Mouse (Mus musculus) thymus, postnatal 4 days (tissue): ENCODE measurements around the gene Cmtm3.

Experiments used
- DNase-seq: peaks from one replicate; pipeline ENCODE4 v3.0.0; 2021

Cmtm3 gene

DNA sequence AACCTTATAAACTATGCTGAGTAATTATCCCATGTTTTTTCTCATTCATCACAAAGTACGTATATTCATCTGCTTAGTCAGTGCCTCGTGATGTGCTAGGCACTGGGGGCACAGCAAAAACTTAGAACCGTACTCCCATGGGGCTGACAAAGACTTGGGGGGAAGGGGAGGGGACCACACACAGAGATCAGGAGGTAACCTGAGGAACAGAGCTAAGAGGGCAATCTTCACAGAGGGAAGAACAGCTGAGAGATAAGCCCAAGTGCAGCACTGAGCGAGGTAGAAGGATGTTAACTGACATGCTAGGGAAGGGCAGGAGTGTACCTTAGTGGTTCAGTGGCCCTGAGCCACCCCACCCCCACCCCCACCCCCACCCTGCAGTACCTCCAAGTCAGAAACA, 47.5 kb downstream of the Cmtm3 start:
- DNase-seq, result no peak

DNA sequence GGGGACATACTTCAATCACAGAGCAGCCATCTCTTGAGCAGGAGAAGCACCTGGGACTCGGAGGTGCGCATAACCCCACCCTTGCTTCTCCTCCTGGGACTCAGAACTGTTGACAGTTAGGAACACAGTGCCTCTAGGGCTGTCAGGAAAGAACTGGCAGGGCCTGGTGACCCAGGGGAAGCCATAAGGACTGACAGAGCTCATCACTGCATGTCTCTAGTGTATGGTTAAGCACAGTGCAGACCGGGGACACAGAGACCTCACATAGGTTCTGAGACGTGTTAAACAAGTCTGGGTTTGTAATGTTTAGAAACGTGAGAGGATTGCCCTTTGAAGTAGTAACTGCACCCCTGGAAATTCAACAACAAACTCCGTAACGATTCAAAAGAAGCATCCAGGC, 48.3 kb downstream of the Cmtm3 start:
- no peak for DNase-seq

DNA sequence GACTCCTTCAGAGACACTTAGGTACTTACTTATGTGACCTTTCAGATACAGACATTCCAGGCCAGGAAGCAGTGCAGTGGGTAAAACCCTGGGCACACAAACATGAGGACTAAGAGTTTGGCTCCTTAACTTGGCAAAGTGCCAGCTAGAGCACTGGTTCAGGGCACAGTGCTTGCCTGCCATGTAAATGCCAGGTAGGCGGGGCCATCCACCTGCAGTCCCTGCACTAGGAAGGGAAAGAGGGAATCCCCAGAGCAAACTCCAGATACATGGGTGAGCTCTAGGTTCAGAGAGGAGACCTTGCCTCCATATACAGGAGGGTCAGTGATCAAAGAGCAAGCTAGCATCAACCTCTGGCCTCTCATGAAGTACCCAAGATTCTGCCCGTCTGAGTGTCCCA, 48.8 kb downstream of the Cmtm3 start:
- DNase-seq, result no peak

DNA sequence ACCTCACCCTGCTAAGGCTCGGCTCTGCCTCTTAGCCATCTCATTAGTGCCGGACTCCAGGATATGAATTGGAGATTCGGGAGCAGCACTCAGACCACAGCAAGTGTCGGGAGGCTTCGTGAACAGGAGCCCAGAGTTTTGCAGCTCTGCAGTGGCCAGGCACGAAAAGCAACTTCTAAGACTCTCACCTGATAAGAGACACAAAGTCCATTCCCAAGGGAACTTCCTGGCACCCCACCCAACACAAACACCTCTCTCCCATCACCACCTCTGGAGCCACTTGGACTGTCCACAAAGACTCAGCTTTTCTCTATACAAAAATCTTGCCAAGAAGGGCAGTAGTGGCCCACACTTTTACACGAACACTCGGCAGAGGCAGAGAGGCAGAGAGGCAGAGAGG, 51.0 kb downstream of the Cmtm3 start:
- DNase-seq, result no peak

DNA sequence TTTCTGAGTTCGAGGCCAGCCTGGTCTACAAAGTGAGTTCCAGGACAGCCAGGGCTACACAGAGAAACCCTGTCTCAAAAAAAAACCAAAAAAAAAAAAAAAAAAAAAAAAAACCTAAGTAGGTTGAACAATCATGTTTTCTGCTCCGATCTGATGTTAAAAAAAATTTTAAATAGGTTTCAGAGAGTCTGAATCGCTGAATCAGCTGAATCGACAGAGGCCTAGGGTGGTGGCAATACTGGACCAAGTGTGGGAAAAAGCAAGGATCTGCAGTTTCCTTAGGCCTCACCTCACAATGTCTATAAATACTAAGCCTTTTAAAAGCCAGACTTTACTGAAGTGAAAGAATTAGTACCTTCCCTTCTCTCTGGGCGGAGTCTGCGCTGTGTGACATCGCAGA, 53.9 kb downstream of the Cmtm3 start:
- DNase-seq, result no peak

DNA sequence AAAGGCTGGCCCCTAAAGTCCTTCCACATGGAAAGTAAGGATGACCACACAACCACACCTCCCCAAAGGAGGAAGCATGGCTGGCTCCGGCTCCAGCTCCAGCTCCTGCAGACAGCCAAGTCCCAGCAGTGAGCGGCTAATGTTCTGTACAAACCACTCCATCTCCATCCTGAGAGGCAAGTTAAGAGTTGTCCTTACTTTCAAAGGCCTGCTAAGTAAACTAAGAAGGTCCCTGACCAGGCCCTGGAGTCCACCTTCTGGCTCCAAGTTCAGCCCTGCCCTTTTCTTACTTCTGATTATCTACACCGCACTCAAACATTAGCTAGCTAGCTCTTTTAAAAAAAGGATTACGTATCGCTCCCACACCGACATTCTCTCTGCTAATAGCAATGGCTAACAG, 54.6 kb downstream of the Cmtm3 start:
- DNase-seq, result no peak

DNA sequence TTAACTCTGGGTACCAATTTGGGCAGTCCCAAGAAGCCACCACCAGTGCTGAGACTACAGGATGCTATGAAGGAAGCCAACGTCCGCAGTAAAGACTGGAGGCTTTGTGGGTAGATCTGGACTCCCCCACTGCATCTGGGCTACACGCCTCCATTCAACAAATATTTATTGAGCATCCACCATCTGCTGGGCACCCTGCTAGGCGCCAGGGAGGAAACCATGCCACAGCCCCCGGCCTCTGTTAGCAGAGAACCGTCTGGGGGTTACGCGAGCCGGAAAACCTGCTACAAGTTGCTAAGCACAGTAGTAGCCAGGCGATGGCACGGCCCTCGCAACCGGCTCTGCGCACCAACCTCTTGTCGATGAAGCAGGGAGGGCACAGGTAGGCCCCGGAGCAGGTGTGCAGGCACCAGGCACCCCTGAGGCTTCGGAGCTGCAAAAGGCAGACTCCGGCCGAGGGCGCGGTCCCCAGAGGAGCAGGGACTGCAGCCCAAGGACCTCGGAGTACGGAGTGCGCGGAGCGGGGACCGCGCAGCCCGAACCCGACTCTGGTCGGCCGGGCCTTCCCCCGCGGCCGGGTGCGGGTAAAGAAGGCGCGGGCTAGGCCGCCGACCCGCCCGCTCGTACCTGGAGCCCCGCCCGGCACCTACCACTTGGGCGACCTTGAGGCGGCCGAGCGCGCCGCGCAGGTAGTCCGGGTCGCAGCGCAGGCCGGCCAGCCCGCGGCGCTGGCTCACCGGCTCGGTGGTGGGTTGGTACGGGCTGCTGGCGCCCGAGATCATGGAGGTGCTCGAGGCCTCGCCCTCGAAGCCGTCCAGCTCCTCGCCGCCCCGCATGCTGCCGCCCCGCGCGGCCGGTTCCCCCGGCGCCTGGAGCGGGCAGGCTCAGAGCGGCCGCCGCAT, 55.8 kb downstream of the Cmtm3 start:
- peak; percentile 51 for DNase-seq

DNA sequence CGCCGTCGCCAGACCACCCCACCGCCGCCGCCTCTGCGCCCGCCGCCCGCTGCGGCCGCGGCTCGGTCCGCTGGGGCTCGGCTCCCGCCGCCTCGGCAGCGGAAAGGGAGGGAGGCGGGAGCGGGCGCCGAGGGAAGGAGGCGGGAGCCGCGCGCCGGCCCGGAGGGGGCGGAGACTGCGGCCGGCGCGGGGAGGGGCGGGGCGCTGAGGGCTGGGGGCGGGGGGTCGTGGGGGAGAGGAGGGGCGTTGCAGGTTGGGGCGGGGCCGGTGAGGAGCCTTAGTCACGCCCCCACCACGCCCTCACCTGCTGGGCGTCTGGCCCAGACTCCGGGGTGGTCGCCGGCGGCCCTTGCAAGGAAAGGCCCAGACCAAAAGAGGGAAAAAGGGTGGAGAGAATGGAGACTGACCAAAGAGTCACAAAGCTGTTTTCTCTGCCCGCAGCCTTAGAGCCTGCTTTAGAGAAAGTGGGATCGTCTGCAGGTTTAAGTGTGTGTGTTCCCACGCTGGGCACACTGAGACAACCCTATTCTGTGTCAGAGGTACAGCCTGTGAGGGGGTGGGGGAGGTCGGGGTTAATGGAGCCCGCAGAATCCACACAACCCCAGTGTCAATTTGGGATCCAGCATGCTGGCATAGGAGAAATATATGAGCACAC, 56.6 kb downstream of the Cmtm3 start, which contains the start of gene Cmtm4:
Cmtm4 (minus strand) TSS at position 105 of the 655 bp plus-strand sequence.
- DNase-seq, result peak; percentile 84
